Mouse (Mus musculus): ENCODE measurements around the gene Nmt1.

GRCm38 (mm10) chr11:102998254-102998576, 29.8 kb upstream of the Nmt1 start:
- TF ChIP-seq CTCF (IDR thresholded peaks at IDR 0.05; ENCODE audit: borderline replicate concordance, insufficient read depth, low read length) = no peak
- TF ChIP-seq POLR2A (IDR thresholded peaks at IDR 0.05; ENCODE audit: low read depth, low read length) = no peak

Measured in embryonic fibroblast, embryonic 13.5 days (primary cell).